26 mouse cellular contexts compared by ENCODE assay signal in the genomic region with DNA sequence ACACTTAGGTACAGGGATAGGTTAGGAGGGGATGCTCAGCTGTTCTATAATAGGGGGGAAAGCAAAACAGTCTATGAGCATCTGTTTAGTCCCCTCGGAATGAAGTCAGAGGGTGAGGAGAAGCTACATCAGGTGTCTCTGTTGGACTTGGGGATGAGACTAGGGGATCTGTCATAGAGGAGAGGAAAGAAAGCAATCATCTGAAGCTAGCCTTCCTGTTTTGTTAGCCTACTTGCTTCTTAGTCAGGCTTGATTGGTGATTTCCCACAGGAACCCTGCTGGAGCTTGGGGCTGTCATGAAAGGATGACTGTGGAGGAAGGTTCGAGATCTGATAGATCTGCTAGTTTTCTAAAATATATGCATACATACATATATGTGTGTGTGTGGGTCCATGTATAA.
DNase-seq lines count a peak whose midpoint lies in the region; ATAC-seq and TF ChIP-seq lines count a peak whose summit lies in the region.
"Had no signal": no experiment of that assay in that cellular context is flagged by ENCODE, and none has a peak within 500 bp of the region (broad histone marks: within the 10 kb centered on the region; RNA-seq: fewer than 3 reads in every experiment).

No protein-coding gene starts in this region.

- H3K27me3 ChIP-seq in heart, embryonic 11.5 days (ENCODE audit: control insufficient read depth, insufficient read depth, low read length) = no peaks in the 10 kb centered on the region
- H3K27me3 ChIP-seq: CH12.LX, Patski had no signal

- H3K4me2 ChIP-seq in heart, embryonic 11.5 days = no peak overlapping the region

- no peaks in the 10 kb centered on the region; the same call in 1 of the 2 replicates for H3K36me3 ChIP-seq in ES-E14 (ENCODE audit: control insufficient read depth, insufficient read depth, low read length, poor library complexity, severe bottlenecking)
- H3K36me3 ChIP-seq in heart, embryonic 11.5 days (ENCODE audit: control insufficient read depth, insufficient read depth, low read length) = no peaks in the 10 kb centered on the region
- H3K36me3 ChIP-seq: G1E had no signal

- in situ Hi-C loops in ES-E14 (cut with MboI; ENCODE audit: low sequenced_read_pairs in 2 of 2, unreplicated experiment in 2 of 2) = no loop called here

- no peak overlapping the region for H3K4me3 ChIP-seq in ES-E14 (ENCODE audit: insufficient read depth in 1 of 2, low read depth in 1 of 2, low read length in 2 of 2, poor library complexity in 1 of 2, severe bottlenecking in 1 of 2)
- H3K4me3 ChIP-seq in heart, embryonic 11.5 days (ENCODE audit: low read depth, low read length) = no peak overlapping the region

- peaks cover 0 to 3% of the 10 kb centered on the region in 2 experiments; a peak in 1 of 4 replicates for H3K4me1 ChIP-seq in ES-E14 (ENCODE audit: control insufficient read depth in 2 of 2, insufficient read depth in 2 of 2, low read length in 2 of 2, poor library complexity in 1 of 2)
- H3K4me1 ChIP-seq in heart, embryonic 11.5 days (ENCODE audit: control insufficient read depth, insufficient read depth, low read length) = no peaks in the 10 kb centered on the region

- 75% methylated on average over 2 of the region's 2 CpGs for WGBS in heart, embryonic 11.5 days (ENCODE audit: insufficient replicate concordance)

- H3K9ac ChIP-seq in ES-E14 (ENCODE audit: insufficient read depth, low read depth, low read length, poor library complexity, severe bottlenecking) = no peak overlapping the region
- H3K9ac ChIP-seq in heart, embryonic 11.5 days (ENCODE audit: low read depth, low read length) = no peak overlapping the region

- ATAC-seq in heart, embryonic 11.5 days (replicated peaks; ENCODE audit: insufficient number of reproducible peaks, low FRiP score, low TSS enrichment) = no peak
- ATAC-seq: activated CD4-positive, CD25-positive, alpha-beta regulatory T cell, adult 4 months; CD4-positive, CD25-positive, alpha-beta regulatory T cell, adult 4 months; Patski had no signal

- DNase-seq in ES-CJ7 (ENCODE audit: low read depth, low spot score) (peak; percentile 49), ES-E14 (ENCODE audit: low read depth, low spot score) (no peak), R1 (ENCODE audit: low read depth, low spot score) (peak; percentile 72), ZHBTc4 (ENCODE audit: low read depth, low spot score) (peak; percentile 11)
- no peak for DNase-seq in right cerebral cortex, postnatal 25 days
- DNase-seq in right cerebral cortex, adult 2 months (ENCODE audit: low spot score in 2 of 2) = no peak
- no peak for DNase-seq in adrenal gland, postnatal 25 days
- DNase-seq: adrenal gland, adult 2 months; adrenal gland, adult 8-10 months; adrenal gland, postnatal 10 days; adrenal gland, postnatal 14 days; adrenal gland, postnatal 36 days; B cell, adult 2 months; cerebellum, adult 11 months; cerebellum, adult 11-12 months; cerebellum, adult 18-20 months; cerebellum, adult 2 months; cerebellum, adult 8-10 months; cerebellum, adult 9-10 months; cerebellum, adult 9-11 months had no signal

- no peaks in the 10 kb centered on the region for H3K9me3 ChIP-seq in ES-E14 (ENCODE audit: control insufficient read depth, insufficient read depth, low read depth, low read length)
- H3K9me3 ChIP-seq in heart, embryonic 11.5 days (replicated peaks; ENCODE audit: control insufficient read depth, low read length) = no peaks in the 10 kb centered on the region

- H3K27ac ChIP-seq in ES-E14 (ENCODE audit: insufficient read depth, low read depth, low read length, poor library complexity, severe bottlenecking) = peak overlapping the region; percentile 53; the same call in 1 of the 2 replicates
- no peak overlapping the region for H3K27ac ChIP-seq in heart, embryonic 11.5 days (ENCODE audit: low read depth, low read length)

TF ChIP-seq in ES-E14, 5 proteins besides CTCF, POLR2A, EP300 and RAD21:
- no peak for TF ChIP-seq ZC3H11A (IDR thresholded peaks at IDR 0.05; ENCODE audit: borderline replicate concordance, low read depth, low read length)
- TF ChIP-seq CHD2 (IDR thresholded peaks at IDR 0.05; ENCODE audit: low read depth, low read length) = no peak
- TF ChIP-seq HCFC1 (IDR thresholded peaks at IDR 0.05; ENCODE audit: borderline replicate concordance, insufficient read depth, low read length) = no peak
- TF ChIP-seq MAFK (IDR thresholded peaks at IDR 0.05; ENCODE audit: insufficient read depth, low read depth, low read length) = no peak
- no peak for TF ChIP-seq ZNF384 (IDR thresholded peaks at IDR 0.05; ENCODE audit: low read depth, low read length)

Comparison
In these comparisons a context has a peak if more than half of its experiments do, and no peak if none do; other contexts are left out.
1. DNase-seq: peak in ES-CJ7 (single experiment), R1 (single experiment) and ZHBTc4 (single experiment); none in ES-E14 (single experiment), right cerebral cortex, postnatal 25 days (single experiment), right cerebral cortex, adult 2 months (0 of 2) and adrenal gland, postnatal 25 days (single experiment).